Mouse (Mus musculus) kidney, embryonic 16.5 days (tissue): ENCODE measurements around the gene Galnt3. TPM values are rescaled to one million over a fixed set of nuclear protein-coding genes. Genes with fewer than 3 reads are reported as not detected.

Experiments
- ATAC-seq: fragments of 200-750 bp; cut with Nextera tagmentation; 2 replicates; pipeline ENCODE4 v1.8.0; 2017; ENCODE audit warnings: moderate TSS enrichment; ENCODE audit not compliant: low FRiP score, low TSS enrichment
- H3K27ac ChIP-seq: fragments of 300-500 bp; sonication (generic); 2 replicates; pipeline ENCODE4 v1.5.1; 2014; ENCODE audit warnings: low read length
- H3K27me3 ChIP-seq: fragments of 300-500 bp; sonication (generic); 2 replicates; pipeline ENCODE4 v1.6.1; 2014; ENCODE audit warnings: low read length, control low read depth, mixed read lengths; ENCODE audit not compliant: insufficient read depth
- H3K36me3 ChIP-seq: fragments of 300-500 bp; sonication (generic); 2 replicates; pipeline ENCODE4 v1.6.1; 2014; ENCODE audit warnings: low read length, control low read depth, mixed read lengths; ENCODE audit not compliant: insufficient read depth
- H3K4me1 ChIP-seq: fragments of 300-500 bp; sonication (generic); 2 replicates; pipeline ENCODE4 v1.6.1; 2014; ENCODE audit warnings: low read length, control low read depth, mixed read lengths; ENCODE audit not compliant: insufficient read depth
- H3K4me2 ChIP-seq: fragments of 300-500 bp; sonication (generic); replicated peaks from 2 replicates; pipeline ENCODE4 v1.6.1; 2014; ENCODE audit warnings: low read depth, low read length
- H3K4me3 ChIP-seq: fragments of 300-500 bp; sonication (generic); 2 replicates; pipeline ENCODE4 v1.5.1; 2014; ENCODE audit warnings: mild to moderate bottlenecking, low read length
- H3K9ac ChIP-seq: fragments of 300-500 bp; sonication (generic); replicated peaks from 2 replicates; pipeline ENCODE4 v1.6.1; 2014; ENCODE audit warnings: low read length
- H3K9me3 ChIP-seq: fragments of 300-500 bp; sonication (generic); 2 replicates; pipeline ENCODE4 v1.6.1; 2016; ENCODE audit warnings: low read length, control low read depth
- WGBS: fragments of 180-500 bp; shearing (Covaris S2); extraction: QIAGEN DNeasy Blood & Tissue Kit; methylation state at CpG from one replicate; pipeline ENCODE4 v1.1.7; 2014; 5-methylcytosine and 5-hydroxymethylcytosine counted together
- polyA plus RNA-seq: library from polyadenylated mRNA; unstranded; fragments of >200 nt; fragmentation: Nextera tagmentation; extraction: Ambion mirVana; gene quantifications from 2 replicates; pipeline ENCODE4 v1.2.1, GENCODE M21; 2015

Gene Galnt3
- polyA plus RNA-seq, 1 experiment from 2014 or later: 13.6 TPM

DNA sequence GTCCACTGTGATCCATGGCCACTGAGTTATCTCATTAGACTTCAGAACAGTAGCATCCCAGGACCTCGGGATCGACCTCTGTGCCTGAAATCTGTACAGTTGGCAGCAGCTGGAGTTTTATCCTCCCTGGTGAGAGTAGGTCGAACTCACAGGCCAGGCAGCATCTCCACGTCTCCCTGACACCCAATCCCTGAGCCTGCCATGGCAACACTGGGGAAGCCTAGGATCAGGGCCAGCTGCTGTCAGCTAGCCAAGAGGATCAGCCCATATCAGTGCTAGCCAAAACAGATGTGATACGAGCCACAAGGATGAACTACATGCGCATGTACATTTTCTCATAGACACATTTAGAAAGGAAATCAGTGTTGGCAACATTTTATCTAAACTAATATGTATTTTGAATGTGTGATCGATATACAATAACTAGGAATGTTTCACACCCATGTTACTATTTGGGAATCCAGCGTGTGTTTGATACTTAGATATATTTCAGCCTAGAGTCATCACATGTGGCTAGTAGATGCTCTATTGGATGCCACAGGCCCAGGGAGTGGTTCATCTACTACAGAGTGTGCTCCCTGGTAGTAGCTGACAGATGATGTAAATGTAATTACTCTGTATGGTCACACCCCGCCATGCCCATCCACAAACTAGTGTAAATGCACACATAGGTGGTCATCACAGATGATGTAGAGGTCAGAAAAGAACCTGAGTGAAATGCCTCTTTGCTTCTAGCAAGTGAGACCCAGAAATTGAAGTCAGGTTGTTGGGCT lies 89.7 kb downstream of the Galnt3 start:
- H3K4me1 ChIP-seq: no peaks in the 10 kb centered on the region
- 65% methylated on average over 9 of the region's 9 CpGs for WGBS
- ATAC-seq: 0 out of 2 replicates have a peak, but pooled peaks have one; percentile 15
- no peak overlapping the region for H3K27ac ChIP-seq
- H3K36me3 ChIP-seq: no peaks in the 10 kb centered on the region
- no peak overlapping the region for H3K4me2 ChIP-seq
- H3K9me3 ChIP-seq: no peaks in the 10 kb centered on the region
- no peak overlapping the region for H3K4me3 ChIP-seq
- H3K27me3 ChIP-seq: no peaks in the 10 kb centered on the region
- no peak overlapping the region for H3K9ac ChIP-seq

Other genes starting within 250 kb of the Galnt3 start
- 15.2 and 15.9 TPM in 2 replicates for gene Ttc21b, start 131.6 kb upstream of the Galnt3 start, polyA plus RNA-seq